Mouse (Mus musculus): ENCODE results near the gene Slc22a22. TPM values are rescaled to one million over a fixed set of nuclear protein-coding genes. Genes with fewer than 3 reads are reported as not detected.

Slc22a22 gene
- polyA plus RNA-seq, 2 experiments = not detected

- Histone ChIP-seq H3K4me1 (replicated peaks; ENCODE audit: control insufficient read depth in 2 of 2, insufficient read depth in 2 of 2, low read length in 1 of 2) (no peaks in the 10 kb centered on the region), H3K4me2 (ENCODE audit: low read depth) (no peak overlapping the region), H3K27ac (no peak overlapping the region), H3K27me3 (ENCODE audit: control insufficient read depth, insufficient read depth, low read length) (no peaks in the 10 kb centered on the region), H3K9ac (replicated peaks) (no peak overlapping the region), H3K36me3 (replicated peaks; ENCODE audit: control insufficient read depth, insufficient read depth, low read depth) (no peaks in the 10 kb centered on the region), H3K9me3 (ENCODE audit: control insufficient read depth, low read length) (no peaks in the 10 kb centered on the region), H3K4me3 (ENCODE audit: insufficient read depth in 1 of 2, low read depth in 2 of 2, low read length in 2 of 2) (no peak overlapping the region)
- DNase-seq (ENCODE audit: low read depth in 3 of 3, low spot score in 3 of 3) = peak; percentile 6 to 13 (median 9)
- 46% methylated on average over 11 of the region's 11 CpGs for WGBS (ENCODE audit: insufficient replicate concordance)
- ATAC-seq (ENCODE audit: insufficient read depth) = no peak
- peak; percentile 70 for TF ChIP-seq CTCF (IDR thresholded peaks at IDR 0.05; ENCODE audit: low read depth)
- no peak for TF ChIP-seq EP300 (IDR thresholded peaks at IDR 0.05; ENCODE audit: low read depth)
Measured at GRCm38 (mm10) chr15:57508242-57509184, 31.1 kb upstream of the Slc22a22 start.

- H3K36me3 ChIP-seq (replicated peaks; ENCODE audit: control insufficient read depth, insufficient read depth, low read depth) = no peaks in the 10 kb centered on the region
- ATAC-seq (ENCODE audit: insufficient read depth) (no peak), DNase-seq (ENCODE audit: low read depth in 3 of 3, low spot score in 3 of 3) (no peak)
- no peak overlapping the region for H3K27ac ChIP-seq
- WGBS (ENCODE audit: insufficient replicate concordance) = 46% methylated on average over 9 of the region's 9 CpGs
- H3K27me3 ChIP-seq (ENCODE audit: control insufficient read depth, insufficient read depth, low read length) = no peaks in the 10 kb centered on the region
- no peaks in the 10 kb centered on the region for H3K4me1 ChIP-seq (replicated peaks; ENCODE audit: control insufficient read depth in 2 of 2, insufficient read depth in 2 of 2, low read length in 1 of 2)
- no peaks in the 10 kb centered on the region for H3K9me3 ChIP-seq (ENCODE audit: control insufficient read depth, low read length)
- no peak overlapping the region for H3K4me2 ChIP-seq (ENCODE audit: low read depth)
- no peak overlapping the region for H3K9ac ChIP-seq (replicated peaks)
- no peak overlapping the region for H3K4me3 ChIP-seq (ENCODE audit: insufficient read depth in 1 of 2, low read depth in 2 of 2, low read length in 2 of 2)
- TF ChIP-seq CTCF (IDR thresholded peaks at IDR 0.05; ENCODE audit: low read depth) = no peak
Measured at GRCm38 (mm10) chr15:57504126-57504705, 26.8 kb upstream of the Slc22a22 start.

GRCm38 (mm10) chr15:57503656-57504055 is 26.2 kb upstream of the Slc22a22 start:
- ATAC-seq (ENCODE audit: insufficient read depth) (no peak), DNase-seq (ENCODE audit: low read depth in 3 of 3, low spot score in 3 of 3) (no peak)
- Histone ChIP-seq H3K4me3 (ENCODE audit: insufficient read depth in 1 of 2, low read depth in 2 of 2, low read length in 2 of 2) (no peak overlapping the region), H3K9me3 (ENCODE audit: control insufficient read depth, low read length) (no peaks in the 10 kb centered on the region), H3K9ac (replicated peaks) (no peak overlapping the region), H3K27ac (no peak overlapping the region), H3K4me2 (ENCODE audit: low read depth) (no peak overlapping the region), H3K4me1 (replicated peaks; ENCODE audit: control insufficient read depth in 2 of 2, insufficient read depth in 2 of 2, low read length in 1 of 2) (no peaks in the 10 kb centered on the region), H3K27me3 (ENCODE audit: control insufficient read depth, insufficient read depth, low read length) (no peaks in the 10 kb centered on the region), H3K36me3 (replicated peaks; ENCODE audit: control insufficient read depth, insufficient read depth, low read depth) (no peaks in the 10 kb centered on the region)
- WGBS (ENCODE audit: insufficient replicate concordance) = 59% methylated on average over 3 of the region's 3 CpGs
- TF ChIP-seq CTCF (IDR thresholded peaks at IDR 0.05; ENCODE audit: low read depth) (no peak), EP300 (IDR thresholded peaks at IDR 0.05; ENCODE audit: low read depth) (no peak)

- no peak for ATAC-seq (ENCODE audit: insufficient read depth)
- no peak for DNase-seq (ENCODE audit: low read depth in 3 of 3, low spot score in 3 of 3)
- Histone ChIP-seq H3K9me3 (ENCODE audit: control insufficient read depth, low read length) (no peaks in the 10 kb centered on the region), H3K36me3 (replicated peaks; ENCODE audit: control insufficient read depth, insufficient read depth, low read depth) (no peaks in the 10 kb centered on the region), H3K4me1 (replicated peaks; ENCODE audit: control insufficient read depth in 2 of 2, insufficient read depth in 2 of 2, low read length in 1 of 2) (no peaks in the 10 kb centered on the region), H3K27me3 (ENCODE audit: control insufficient read depth, insufficient read depth, low read length) (no peaks in the 10 kb centered on the region), H3K9ac (replicated peaks) (no peak overlapping the region), H3K4me3 (ENCODE audit: insufficient read depth in 1 of 2, low read depth in 2 of 2, low read length in 2 of 2) (no peak overlapping the region), H3K4me2 (ENCODE audit: low read depth) (no peak overlapping the region), H3K27ac (no peak overlapping the region)
- TF ChIP-seq EP300 (IDR thresholded peaks at IDR 0.05; ENCODE audit: low read depth) (no peak), CTCF (IDR thresholded peaks at IDR 0.05; ENCODE audit: low read depth) (no peak)
Measured at GRCm38 (mm10) chr15:57501559-57501958, 24.1 kb upstream of the Slc22a22 start.

- Histone ChIP-seq H3K9ac (replicated peaks) (no peak overlapping the region), H3K4me1 (replicated peaks; ENCODE audit: control insufficient read depth in 2 of 2, insufficient read depth in 2 of 2, low read length in 1 of 2) (no peaks in the 10 kb centered on the region), H3K27ac (no peak overlapping the region), H3K4me3 (ENCODE audit: insufficient read depth in 1 of 2, low read depth in 2 of 2, low read length in 2 of 2) (no peak overlapping the region), H3K27me3 (ENCODE audit: control insufficient read depth, insufficient read depth, low read length) (no peaks in the 10 kb centered on the region), H3K9me3 (ENCODE audit: control insufficient read depth, low read length) (no peaks in the 10 kb centered on the region), H3K36me3 (replicated peaks; ENCODE audit: control insufficient read depth, insufficient read depth, low read depth) (no peaks in the 10 kb centered on the region), H3K4me2 (ENCODE audit: low read depth) (no peak overlapping the region)
- ATAC-seq (ENCODE audit: insufficient read depth) (no peak), DNase-seq (ENCODE audit: low read depth in 3 of 3, low spot score in 3 of 3) (no peak)
- TF ChIP-seq CTCF (IDR thresholded peaks at IDR 0.05; ENCODE audit: low read depth) = no peak
- no peak for TF ChIP-seq EP300 (IDR thresholded peaks at IDR 0.05; ENCODE audit: low read depth)
- WGBS (ENCODE audit: insufficient replicate concordance) = 60% methylated on average over 2 of the region's 2 CpGs
Measured at GRCm38 (mm10) chr15:57496106-57496505, 18.7 kb upstream of the Slc22a22 start.
